Mouse (Mus musculus): ENCODE measurements around the gene Tmem260.
"Not testable (repeated sequence)": the region's sequence is repeated elsewhere in the genome, so short reads cannot be mapped to it uniquely, and the experiment has no call there.

Tmem260 gene

GRCm38 (mm10) chr14:48445984-48446683 lies at the start of gene Tmem260:
Gene Tmem260, plus strand, starts transcription at chr14:48446124.
- DNase-seq (ENCODE audit: inconsistent age in 2 of 2, low spot score in 1 of 2): peak; percentile 94 to 99

GRCm38 (mm10) chr14:48406086-48406485 lies 39.8 kb upstream of the Tmem260 start:
- no peak for DNase-seq (ENCODE audit: inconsistent age in 2 of 2, low spot score in 1 of 2)

- DNase-seq (ENCODE audit: inconsistent age in 2 of 2, low spot score in 1 of 2): no peak
Observed at GRCm38 (mm10) chr14:48417064-48417463, 28.9 kb upstream of the Tmem260 start.

- DNase-seq (ENCODE audit: inconsistent age in 2 of 2, low spot score in 1 of 2): no peak
Observed at GRCm38 (mm10) chr14:48418264-48418663, 27.7 kb upstream of the Tmem260 start.

- no peak for DNase-seq (ENCODE audit: inconsistent age in 2 of 2, low spot score in 1 of 2)
Observed at GRCm38 (mm10) chr14:48418672-48419071, 27.3 kb upstream of the Tmem260 start.

- DNase-seq (ENCODE audit: inconsistent age in 2 of 2, low spot score in 1 of 2): peak in 1 of 2 experiments; percentile 15
Observed at GRCm38 (mm10) chr14:48421476-48421875, 24.4 kb upstream of the Tmem260 start.

GRCm38 (mm10) chr14:48421996-48422395 lies 23.9 kb upstream of the Tmem260 start:
- DNase-seq (ENCODE audit: inconsistent age in 2 of 2, low spot score in 1 of 2): peak; percentile 86 to 91

GRCm38 (mm10) chr14:48422436-48422835 lies 23.5 kb upstream of the Tmem260 start:
- no peak for DNase-seq (ENCODE audit: inconsistent age in 2 of 2, low spot score in 1 of 2)

- DNase-seq (ENCODE audit: inconsistent age in 2 of 2, low spot score in 1 of 2): no peak
Observed at GRCm38 (mm10) chr14:48422901-48423300, 23.0 kb upstream of the Tmem260 start.

- no peak for DNase-seq (ENCODE audit: inconsistent age in 2 of 2, low spot score in 1 of 2)
Observed at GRCm38 (mm10) chr14:48431978-48432377, 13.9 kb upstream of the Tmem260 start.

GRCm38 (mm10) chr14:48443796-48444195 lies 2.1 kb upstream of the Tmem260 start:
- peak; percentile 40 to 90 for DNase-seq (ENCODE audit: inconsistent age in 2 of 2, low spot score in 1 of 2)

- no peak for DNase-seq (ENCODE audit: inconsistent age in 2 of 2, low spot score in 1 of 2)
Observed at GRCm38 (mm10) chr14:48451966-48452407, 6.1 kb downstream of the Tmem260 start.

GRCm38 (mm10) chr14:48453411-48453810 lies 7.5 kb downstream of the Tmem260 start:
- no peak for DNase-seq (ENCODE audit: inconsistent age in 2 of 2, low spot score in 1 of 2)

GRCm38 (mm10) chr14:48456305-48457092 lies 10.6 kb downstream of the Tmem260 start:
- DNase-seq (ENCODE audit: inconsistent age in 2 of 2, low spot score in 1 of 2): peak in 1 of 2 experiments; percentile 53

- no peak for DNase-seq (ENCODE audit: inconsistent age in 2 of 2, low spot score in 1 of 2)
Observed at GRCm38 (mm10) chr14:48457288-48457938, 11.5 kb downstream of the Tmem260 start.

- DNase-seq (ENCODE audit: inconsistent age in 2 of 2, low spot score in 1 of 2): peak in 1 of 2 experiments; percentile 48
Observed at GRCm38 (mm10) chr14:48458901-48459300, 13.0 kb downstream of the Tmem260 start.

GRCm38 (mm10) chr14:48468339-48468738 lies 22.4 kb downstream of the Tmem260 start:
- DNase-seq (ENCODE audit: inconsistent age in 2 of 2, low spot score in 1 of 2): no peak

- DNase-seq (ENCODE audit: inconsistent age in 2 of 2, low spot score in 1 of 2): no peak
Observed at GRCm38 (mm10) chr14:48470742-48471487, 25.0 kb downstream of the Tmem260 start.

GRCm38 (mm10) chr14:48472179-48472578 lies 26.3 kb downstream of the Tmem260 start:
- no peak for DNase-seq (ENCODE audit: inconsistent age in 2 of 2, low spot score in 1 of 2)

GRCm38 (mm10) chr14:48475370-48475769 lies 29.4 kb downstream of the Tmem260 start:
- DNase-seq (ENCODE audit: inconsistent age in 2 of 2, low spot score in 1 of 2): no peak

GRCm38 (mm10) chr14:48475834-48476233 lies 29.9 kb downstream of the Tmem260 start:
- not testable (repeated sequence) for DNase-seq (ENCODE audit: inconsistent age in 2 of 2, low spot score in 1 of 2)
